Mouse (Mus musculus) CH12.LX (cell line): ENCODE results near the gene Bean1. TPM values are rescaled to one million over a fixed set of nuclear protein-coding genes. Genes with fewer than 3 reads are reported as not detected.

ENCODE experiments used
- DNase-seq: peaks from one replicate; pipeline ENCODE4 v3.0.0-alpha.2; 2013; ENCODE audit errors: extremely low read depth
- H3K27ac ChIP-seq: 2 replicates; pipeline ENCODE4 v1.5.1; 2012; ENCODE audit warnings: low read depth, mild to moderate bottlenecking, control low read depth, moderate library complexity; ENCODE audit not compliant: insufficient read depth
- H3K27me3 ChIP-seq: replicated peaks from 2 replicates; pipeline ENCODE3; 2012; ENCODE audit warnings: inconsistent platforms
- H3K36me3 ChIP-seq, 2 experiments: replicated peaks in 1 of 2; 2 replicates each; pipeline versions ENCODE3 to v1.6.1; 2012; ENCODE audit warnings: inconsistent platforms in 1 of 2, low read length in 1 of 2, mild to moderate bottlenecking in 1 of 2, mixed read lengths in 1 of 2, moderate library complexity in 1 of 2; ENCODE audit not compliant: control insufficient read depth in 1 of 2, insufficient read depth in 1 of 2
- H3K4me1 ChIP-seq, 2 experiments: 2 replicates each; pipeline ENCODE4 v1.6.1; 2012; ENCODE audit warnings: inconsistent platforms in 1 of 2, moderate library complexity in 1 of 2; ENCODE audit not compliant: insufficient read depth in 2 of 2, control insufficient read depth in 1 of 2
- H3K4me2 ChIP-seq: 2 replicates; pipeline ENCODE4 v1.6.1; 2012; ENCODE audit warnings: low read depth, mild to moderate bottlenecking, control low read depth; ENCODE audit not compliant: poor library complexity, insufficient read depth, severe bottlenecking
- H3K4me3 ChIP-seq, 3 experiments: fragments of 150-350 bp in 1 of 3; sonication (generic) in 1 of 3; replicated peaks in 1 of 3; 2 replicates each; pipeline versions ENCODE3 to v1.5.1; 2011 to 2012; ENCODE audit warnings: low read depth in 2 of 3, low read length in 2 of 3, mild to moderate bottlenecking in 2 of 3, moderate library complexity in 2 of 3, control low read depth in 1 of 3, improper control_type of control experiment in 1 of 3, inconsistent platforms in 1 of 3, mixed read lengths in 1 of 3; ENCODE audit not compliant: poor library complexity in 1 of 3
- H3K79me2 ChIP-seq: replicated peaks from 2 replicates; pipeline ENCODE4 v1.6.1; 2012; ENCODE audit warnings: mild to moderate bottlenecking, moderate library complexity; ENCODE audit not compliant: control insufficient read depth, poor library complexity, insufficient read depth, severe bottlenecking; ENCODE audit errors: extremely low read depth
- H3K9ac ChIP-seq: 2 replicates; pipeline ENCODE4 v1.6.1; 2012; ENCODE audit warnings: low read depth, mild to moderate bottlenecking, control low read depth, moderate library complexity; ENCODE audit not compliant: insufficient read depth
- H3K9me3 ChIP-seq: replicated peaks from 2 replicates; pipeline ENCODE3; 2012; ENCODE audit warnings: low read length, inconsistent platforms, mixed read lengths
- BHLHE40 ChIP-seq: IDR thresholded peaks from 2 replicates; pipeline ENCODE4 v1.6.1; 2011; ENCODE audit warnings: mild to moderate bottlenecking, low read depth, low read length, improper control_type of control experiment
- CHD1 ChIP-seq: IDR thresholded peaks from 2 replicates; pipeline ENCODE4 v1.6.1; 2012; ENCODE audit warnings: low read depth, low read length, improper control_type of control experiment, inconsistent platforms
- CHD2 ChIP-seq: IDR thresholded peaks from 2 replicates; pipeline ENCODE4 v1.6.1; 2011; ENCODE audit warnings: low read length, improper control_type of control experiment
- CTCF ChIP-seq, 2 experiments: IDR thresholded peaks in 1 of 2; conservative IDR thresholded peaks in 1 of 2; 2 replicates each; pipeline ENCODE4 v1.5.1; 2011 to 2012; ENCODE audit warnings: low read depth in 2 of 2, low read length in 2 of 2, improper control_type of control experiment in 1 of 2, inconsistent platforms in 1 of 2, mild to moderate bottlenecking in 1 of 2, moderate library complexity in 1 of 2
- E2F4 ChIP-seq: IDR thresholded peaks from 2 replicates; pipeline ENCODE4 v1.6.1; 2011; ENCODE audit warnings: low read depth, low read length, improper control_type of control experiment; ENCODE audit not compliant: insufficient replicate concordance
- ELF1 ChIP-seq: IDR thresholded peaks from 2 replicates; pipeline ENCODE4 v1.6.1; 2014; ENCODE audit warnings: low read depth, mild to moderate bottlenecking, inconsistent platforms, low read length, improper control_type of control experiment
- EP300 ChIP-seq: IDR thresholded peaks from 2 replicates; pipeline ENCODE4 v1.6.1; 2011; ENCODE audit warnings: low read length, improper control_type of control experiment
- ETS1 ChIP-seq: conservative IDR thresholded peaks from 2 replicates; pipeline ENCODE4 v1.6.1; 2012; ENCODE audit warnings: low read depth, mild to moderate bottlenecking, inconsistent platforms, low read length, improper control_type of control experiment, moderate library complexity
- GABPA ChIP-seq: IDR thresholded peaks from 2 replicates; pipeline ENCODE4 v1.6.1; 2012; ENCODE audit warnings: low read depth, low read length, improper control_type of control experiment, inconsistent platforms; ENCODE audit not compliant: insufficient replicate concordance
- HCFC1 ChIP-seq: IDR thresholded peaks from 2 replicates; pipeline ENCODE4 v1.6.1; 2012; ENCODE audit warnings: low read depth, mild to moderate bottlenecking, inconsistent platforms, low read length, improper control_type of control experiment
- IRF4 ChIP-seq: IDR thresholded peaks from 2 replicates; pipeline ENCODE4 v1.6.1; 2014; ENCODE audit warnings: low read depth, mild to moderate bottlenecking, inconsistent platforms, low read length, improper control_type of control experiment
- JUN ChIP-seq: IDR thresholded peaks from 2 replicates; pipeline ENCODE4 v1.6.1; 2011; ENCODE audit warnings: low read depth, mild to moderate bottlenecking, low read length, improper control_type of control experiment, moderate library complexity; ENCODE audit not compliant: insufficient read depth
- JUND ChIP-seq: conservative IDR thresholded peaks from 2 replicates; pipeline ENCODE4 v1.6.1; 2011; ENCODE audit warnings: low read depth, low read length, improper control_type of control experiment
- KAT2A ChIP-seq: IDR thresholded peaks from 2 replicates; pipeline ENCODE4 v1.6.1; 2012; ENCODE audit warnings: low read length, improper control_type of control experiment, inconsistent platforms; ENCODE audit not compliant: insufficient replicate concordance
- MAFK ChIP-seq: IDR thresholded peaks from 2 replicates; pipeline ENCODE4 v1.6.1; 2011; ENCODE audit warnings: low read length, improper control_type of control experiment; ENCODE audit not compliant: insufficient replicate concordance
- MAX ChIP-seq: IDR thresholded peaks from 2 replicates; pipeline ENCODE4 v1.6.1; 2011; ENCODE audit warnings: low read length, improper control_type of control experiment
- MAZ ChIP-seq: IDR thresholded peaks from 2 replicates; pipeline ENCODE4 v1.6.1; 2012; ENCODE audit warnings: low read depth, mild to moderate bottlenecking, inconsistent platforms, low read length, improper control_type of control experiment, moderate library complexity
- MEF2A ChIP-seq: IDR thresholded peaks from 2 replicates; pipeline ENCODE4 v1.6.1; 2014; ENCODE audit warnings: low read depth, mild to moderate bottlenecking, inconsistent platforms, low read length, improper control_type of control experiment, borderline replicate concordance
- MXI1 ChIP-seq: IDR thresholded peaks from 2 replicates; pipeline ENCODE4 v1.6.1; 2011; ENCODE audit warnings: mild to moderate bottlenecking, low read depth, low read length, improper control_type of control experiment
- MYC ChIP-seq: IDR thresholded peaks from 2 replicates; pipeline ENCODE4 v1.6.1; 2011; ENCODE audit warnings: low read depth, mild to moderate bottlenecking, improper control_type of control experiment, low read length
- NELFE ChIP-seq: IDR thresholded peaks from 2 replicates; pipeline ENCODE4 v1.6.1; 2011; ENCODE audit warnings: low read depth, low read length, improper control_type of control experiment
- NRF1 ChIP-seq: IDR thresholded peaks from 2 replicates; pipeline ENCODE4 v1.6.1; 2014; ENCODE audit warnings: low read depth, mild to moderate bottlenecking, inconsistent platforms, low read length, improper control_type of control experiment, moderate library complexity
- PAX5 ChIP-seq: IDR thresholded peaks from 2 replicates; pipeline ENCODE4 v1.6.1; 2012; ENCODE audit warnings: low read length, inconsistent platforms, mixed read lengths
- POLR2A ChIP-seq: IDR thresholded peaks from 2 replicates; pipeline ENCODE4 v1.6.1; 2011; ENCODE audit warnings: low read depth, mild to moderate bottlenecking, improper control_type of control experiment, low read length
- POLR2AphosphoS2 ChIP-seq: IDR thresholded peaks from 2 replicates; pipeline ENCODE4 v1.6.1; 2011; ENCODE audit warnings: low read depth, low read length, improper control_type of control experiment
- RAD21 ChIP-seq: IDR thresholded peaks from 2 replicates; pipeline ENCODE4 v1.6.1; 2011; ENCODE audit warnings: low read depth, mild to moderate bottlenecking, low read length, improper control_type of control experiment, moderate library complexity
- RCOR1 ChIP-seq: conservative IDR thresholded peaks from 2 replicates; pipeline ENCODE4 v1.6.1; 2012; ENCODE audit warnings: low read depth, mild to moderate bottlenecking, inconsistent platforms, low read length, improper control_type of control experiment
- SIN3A ChIP-seq: IDR thresholded peaks from 2 replicates; pipeline ENCODE4 v1.6.1; 2012; ENCODE audit warnings: low read length, improper control_type of control experiment, inconsistent platforms
- SMC3 ChIP-seq: IDR thresholded peaks from 2 replicates; pipeline ENCODE4 v1.6.1; 2011; ENCODE audit warnings: low read depth, low read length, improper control_type of control experiment
- TBP ChIP-seq: conservative IDR thresholded peaks from 2 replicates; pipeline ENCODE4 v1.6.1; 2011; ENCODE audit warnings: low read depth, low read length, improper control_type of control experiment
- TCF12 ChIP-seq: IDR thresholded peaks from 2 replicates; pipeline ENCODE4 v1.6.1; 2014; ENCODE audit warnings: low read depth, mild to moderate bottlenecking, inconsistent platforms, low read length, improper control_type of control experiment
- UBTF ChIP-seq: IDR thresholded peaks from 2 replicates; pipeline ENCODE4 v1.6.1; 2012; ENCODE audit warnings: low read depth, mild to moderate bottlenecking, inconsistent platforms, low read length, improper control_type of control experiment, moderate library complexity
- USF1 ChIP-seq: IDR thresholded peaks from 2 replicates; pipeline ENCODE4 v1.6.1; 2014; ENCODE audit warnings: low read depth, mild to moderate bottlenecking, inconsistent platforms, low read length, improper control_type of control experiment
- ZC3H11A ChIP-seq: IDR thresholded peaks from 2 replicates; pipeline ENCODE4 v1.6.1; 2012; ENCODE audit warnings: low read depth, mild to moderate bottlenecking, inconsistent platforms, low read length, improper control_type of control experiment
- ZKSCAN1 ChIP-seq: IDR thresholded peaks from 2 replicates; pipeline ENCODE4 v1.6.1; 2012; ENCODE audit warnings: low read depth, inconsistent platforms, low read length, improper control_type of control experiment, borderline replicate concordance
- ZMIZ1 ChIP-seq: IDR thresholded peaks from 2 replicates; pipeline ENCODE4 v1.6.1; 2012; ENCODE audit warnings: low read depth, mild to moderate bottlenecking, inconsistent platforms, low read length, improper control_type of control experiment
- ZNF384 ChIP-seq: IDR thresholded peaks from 2 replicates; pipeline ENCODE4 v1.6.1; 2012; ENCODE audit warnings: low read depth, low read length, improper control_type of control experiment, inconsistent platforms
- dilution Hi-C: fragments of 300-500 bp; cut with MboI; formaldehyde crosslinking; loops from 2 replicates; pipeline ENCODE4 v1.14.3; 2020; ENCODE audit warnings: low sequenced_read_pairs; ENCODE audit not compliant: extremely low pct_unique_long_range_greater_than_20kb, extremely low pct_ligation_motif_present
- in situ Hi-C: fragments of 300-500 bp; cut with MboI; formaldehyde crosslinking; loops from 3 replicates; pipeline ENCODE4 v1.14.3; 2019; ENCODE audit warnings: low sequenced_read_pairs, low pct_ligation_motif_present, low pct_unique_long_range_greater_than_20kb, mixed read lengths
- polyA plus RNA-seq: library from polyadenylated mRNA; unstranded; fragments of >175 nt; gene quantifications from 2 replicates; pipeline ENCODE4 v1.2.1, GENCODE M21; 2012; ENCODE audit warnings: low read depth; ENCODE audit not compliant: insufficient read length
- total RNA-seq, 2 experiments: library from RNA; depleted of rRNA; stranded (reverse); fragments of 300-350 nt in 1 of 2; fragments of >200 nt in 1 of 2; gene quantifications; 2 replicates each; pipeline ENCODE4 v1.2.3; 2012 to 2014

Gene Bean1
- total and polyA plus RNA-seq, 3 experiments = not detected

DNA sequence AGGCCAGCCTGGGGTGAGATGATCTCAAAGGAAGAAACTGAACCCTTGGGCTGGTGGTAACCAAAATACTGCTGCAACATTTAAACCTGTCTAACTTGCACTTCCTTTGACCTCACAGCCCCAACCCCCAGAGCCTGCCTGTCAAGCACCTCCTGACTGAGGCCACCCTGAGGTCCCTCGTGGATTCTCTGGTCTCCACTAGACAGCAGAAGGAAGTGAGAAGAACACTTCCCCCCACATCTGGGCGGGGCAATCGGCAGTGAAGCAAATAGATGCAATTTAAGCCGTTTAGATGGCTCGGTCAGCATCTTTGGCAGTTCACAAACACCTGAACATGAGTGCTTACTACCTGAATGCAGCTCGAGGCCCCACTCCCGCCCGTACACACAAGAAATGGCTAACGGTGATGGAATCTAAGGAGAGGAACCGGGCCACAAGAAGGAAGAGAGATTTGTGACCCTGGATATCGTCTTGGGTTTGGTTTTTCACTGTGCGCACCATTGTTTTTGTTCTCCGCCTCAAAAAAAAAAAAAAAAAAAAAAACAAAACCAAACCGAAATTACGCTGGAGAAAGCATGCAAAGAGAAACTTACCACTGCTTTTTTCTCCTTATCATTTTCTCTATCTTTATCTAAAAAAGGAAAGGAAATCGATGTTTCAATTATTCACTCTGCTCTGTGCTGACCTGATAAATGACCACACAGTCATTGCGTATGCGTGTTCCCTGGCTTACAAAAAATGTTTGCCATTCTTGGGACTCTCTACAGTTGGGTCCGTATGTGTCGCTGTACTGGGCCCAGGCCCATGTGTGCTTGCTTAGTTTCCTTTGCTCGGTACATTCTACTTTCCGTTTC, 77.0 kb downstream of the Bean1 start:
- Histone ChIP-seq H3K79me2 (0 out of 2 replicates have a peak, but pooled peaks cover 2% of the 10 kb centered on the region), H3K4me3 (peak overlapping the region; percentile 65 to 92 (median 87)), H3K36me3 (peaks cover 9 to 24% of the 10 kb centered on the region in 2 experiments), H3K27ac (peak overlapping the region; percentile 97), H3K4me1 (peaks cover 4 to 41% of the 10 kb centered on the region in 2 experiments), H3K9me3 (no peaks in the 10 kb centered on the region), H3K9ac (peak overlapping the region; percentile 94), H3K4me2 (peak overlapping the region; percentile 92)
- peak; percentile 96 for DNase-seq
- dilution Hi-C loops = no loop called here
- in situ Hi-C loops = loop anchor here (10.0 kb wide), 1 partner anchor 88 kb away; the partner anchor contains the start of gene Cmtm3
- no peak for TF ChIP-seq CHD1
- TF ChIP-seq SIN3A = peak; percentile 72
- TF ChIP-seq E2F4 = no peak
- no peak for TF ChIP-seq POLR2AphosphoS2
- TF ChIP-seq CTCF (conservative IDR thresholded peaks at IDR 0.05 in 1 of 2, IDR thresholded peaks at IDR 0.05 in 1 of 2; ENCODE audit: low read depth in 2 of 2, low read length in 2 of 2) = no peak
- TF ChIP-seq KAT2A = no peak
- TF ChIP-seq IRF4 = peak; percentile 77
- peak; percentile 63 for TF ChIP-seq ETS1
- no peak for TF ChIP-seq USF1
- TF ChIP-seq MYC = peak; percentile 75; the same call in 1 of the 2 replicates
- 0 out of 2 replicates have a peak, but pooled peaks have one; percentile 42 for TF ChIP-seq HCFC1
- peak; percentile 76 for TF ChIP-seq ZNF384
- peak; percentile 40; the same call in 1 of the 2 replicates for TF ChIP-seq MAFK
- TF ChIP-seq GABPA = no peak
- TF ChIP-seq RCOR1 = no peak
- no peak for TF ChIP-seq RAD21
- TF ChIP-seq MEF2A = peak; percentile 50; the same call in 1 of the 2 replicates
- peak; percentile 61; the same call in 1 of the 2 replicates for TF ChIP-seq MAX
- TF ChIP-seq JUND = no peak
- TF ChIP-seq SMC3 = no peak
- peak; percentile 59 for TF ChIP-seq ELF1
- no peak; the same call in 1 of the 2 replicates for TF ChIP-seq TBP
- 0 out of 2 replicates have a peak, but pooled peaks have one; percentile 18 for TF ChIP-seq NELFE
- TF ChIP-seq TCF12 = peak; percentile 82
- TF ChIP-seq ZMIZ1 = 0 out of 2 replicates have a peak, but pooled peaks have one; percentile 36
- peak; percentile 57; the same call in 1 of the 2 replicates for TF ChIP-seq POLR2A
- TF ChIP-seq JUN = no peak
- TF ChIP-seq MAZ = peak; percentile 86; the same call in 1 of the 2 replicates
- TF ChIP-seq BHLHE40 = no peak
- TF ChIP-seq NRF1 = no peak
- peak; percentile 58; the same call in 1 of the 2 replicates for TF ChIP-seq EP300
- no peak for TF ChIP-seq PAX5
- TF ChIP-seq MXI1 = peak; percentile 62; the same call in 1 of the 2 replicates
- peak; percentile 77 for TF ChIP-seq CHD2
- no peak for TF ChIP-seq ZC3H11A
- no peak for TF ChIP-seq UBTF
- TF ChIP-seq ZKSCAN1 = no peak
- TF ChIP-seq, all 38 proteins: peak for 18
- H3K27me3 ChIP-seq = no peaks in the 10 kb centered on the region
